9 mouse cellular contexts compared by ENCODE assay signal in the genomic region with DNA sequence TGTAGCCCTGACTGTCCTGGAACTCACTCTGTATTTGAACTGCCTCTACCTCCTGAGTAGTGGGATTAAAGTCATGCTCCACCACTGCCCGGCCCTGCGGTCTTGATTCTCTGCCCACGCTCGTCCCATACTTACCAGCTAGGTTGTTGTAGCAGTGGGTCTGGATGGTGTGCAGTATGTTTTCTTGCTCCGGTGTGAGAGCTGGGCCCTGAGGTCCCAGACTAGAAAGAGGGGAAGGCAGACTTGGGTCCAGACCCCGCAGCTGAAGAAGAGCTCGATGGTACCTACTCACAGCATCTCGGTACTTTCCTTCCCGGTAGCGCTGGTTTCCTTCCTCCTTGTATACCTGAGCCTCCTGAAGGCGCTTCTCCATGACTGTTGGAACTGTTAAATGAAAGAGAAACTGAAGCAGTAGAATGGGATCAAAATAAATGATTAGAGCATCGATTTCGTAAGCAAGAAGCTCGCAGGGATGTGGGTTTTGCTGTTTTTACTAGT. TPM values are rescaled to one million over a fixed set of nuclear protein-coding genes. Genes with fewer than 3 reads are reported as not detected.
DNase-seq lines count a peak whose midpoint lies in the region; ATAC-seq and TF ChIP-seq lines count a peak whose summit lies in the region.
"Had no signal": no experiment of that assay in that cellular context is flagged by ENCODE, and none has a peak within 500 bp of the region (broad histone marks: within the 10 kb centered on the region; RNA-seq: fewer than 3 reads in every experiment).

No protein-coding gene starts in this region.

- peaks cover 17% of the 10 kb centered on the region for H3K4me1 ChIP-seq in heart, embryonic 11.5 days (ENCODE audit: control insufficient read depth, insufficient read depth, low read length)
- peaks cover 56% of the 10 kb centered on the region for H3K4me1 ChIP-seq in forebrain, embryonic 13.5 days
- H3K4me1 ChIP-seq in liver, embryonic 14.5 days (replicated peaks; ENCODE audit: control insufficient read depth in 2 of 2, insufficient read depth in 2 of 2, low read length in 1 of 2): peaks cover 9 to 25% of the 10 kb centered on the region in 2 experiments

- peaks cover 88% of the 10 kb centered on the region for H3K79me2 ChIP-seq in C2C12 (ENCODE audit: control insufficient read depth, insufficient read depth)

- peaks cover 8% of the 10 kb centered on the region for H3K36me3 ChIP-seq in heart, embryonic 11.5 days (ENCODE audit: control insufficient read depth, insufficient read depth, low read length)
- peaks cover 54% of the 10 kb centered on the region for H3K36me3 ChIP-seq in C2C12 (ENCODE audit: control insufficient read depth, insufficient read depth)
- peaks cover 42% of the 10 kb centered on the region for H3K36me3 ChIP-seq in forebrain, embryonic 13.5 days (ENCODE audit: poor library complexity, severe bottlenecking)
- H3K36me3 ChIP-seq in liver, embryonic 14.5 days (replicated peaks; ENCODE audit: control insufficient read depth, insufficient read depth, low read depth): peaks cover 43% of the 10 kb centered on the region

- 26% methylated on average over 14 of the region's 14 CpGs for WGBS in heart, embryonic 11.5 days (ENCODE audit: insufficient replicate concordance)
- 29% methylated on average over 14 of the region's 14 CpGs for WGBS in forebrain, embryonic 13.5 days
- 11% methylated on average over 14 of the region's 14 CpGs for WGBS in liver, embryonic 14.5 days (ENCODE audit: insufficient replicate concordance)

- H3K79me3 ChIP-seq in C2C12 (ENCODE audit: low read depth): peaks cover 66% of the 10 kb centered on the region

- TF ChIP-seq CTCF in C2C12 (IDR thresholded peaks at IDR 0.05; ENCODE audit: control insufficient read depth, insufficient read depth, insufficient read length): no peak
- no peak for TF ChIP-seq CTCF in liver, embryonic 14.5 days (IDR thresholded peaks at IDR 0.05; ENCODE audit: low read depth)

- peak overlapping the region; percentile 97 for H3K4me2 ChIP-seq in heart, embryonic 11.5 days
- H3K4me2 ChIP-seq in forebrain, embryonic 13.5 days: peak overlapping the region; percentile 92
- H3K4me2 ChIP-seq in liver, embryonic 14.5 days (ENCODE audit: low read depth): peak overlapping the region; percentile 91

- intact Hi-C loops in left cerebral cortex, postnatal 36 days (cut with DNase I): no loop called here

- peak overlapping the region; percentile 100 for H3K27ac ChIP-seq in heart, embryonic 11.5 days (ENCODE audit: low read depth, low read length)
- H3K27ac ChIP-seq in forebrain, embryonic 13.5 days: peak overlapping the region; percentile 99
- peak overlapping the region; percentile 86 for H3K27ac ChIP-seq in liver, embryonic 14.5 days

- no peaks in the 10 kb centered on the region for H3K9me3 ChIP-seq in heart, embryonic 11.5 days (replicated peaks; ENCODE audit: control insufficient read depth, low read length)
- H3K9me3 ChIP-seq in forebrain, embryonic 13.5 days (replicated peaks): no peaks in the 10 kb centered on the region
- no peaks in the 10 kb centered on the region for H3K9me3 ChIP-seq in liver, embryonic 14.5 days (ENCODE audit: control insufficient read depth, low read length)

- peak overlapping the region; percentile 100 for H3K4me3 ChIP-seq in heart, embryonic 11.5 days (ENCODE audit: low read depth, low read length)
- H3K4me3 ChIP-seq in C2C12 (ENCODE audit: insufficient read depth, poor library complexity, severe bottlenecking): peak overlapping the region; percentile 99
- peak overlapping the region; percentile 100 for H3K4me3 ChIP-seq in forebrain, embryonic 13.5 days
- peak overlapping the region; percentile 90 to 96 for H3K4me3 ChIP-seq in liver, embryonic 14.5 days (ENCODE audit: insufficient read depth in 1 of 2, low read depth in 2 of 2, low read length in 2 of 2)

- no peaks in the 10 kb centered on the region for H3K27me3 ChIP-seq in heart, embryonic 11.5 days (ENCODE audit: control insufficient read depth, insufficient read depth, low read length)
- no peaks in the 10 kb centered on the region for H3K27me3 ChIP-seq in C2C12 (ENCODE audit: control insufficient read depth, insufficient read depth, insufficient read length)
- no peaks in the 10 kb centered on the region for H3K27me3 ChIP-seq in forebrain, embryonic 13.5 days
- no peaks in the 10 kb centered on the region for H3K27me3 ChIP-seq in liver, embryonic 14.5 days (ENCODE audit: control insufficient read depth, insufficient read depth, low read length)
- H3K27me3 ChIP-seq: Patski had no signal

- H3K9ac ChIP-seq in heart, embryonic 11.5 days (ENCODE audit: low read depth, low read length): peak overlapping the region; percentile 99
- peak overlapping the region; percentile 81 for H3K9ac ChIP-seq in forebrain, embryonic 13.5 days
- peak overlapping the region; percentile 98 for H3K9ac ChIP-seq in liver, embryonic 14.5 days (replicated peaks)

- H3ac ChIP-seq in C2C12 (ENCODE audit: control insufficient read depth, insufficient read length, low read depth): peak overlapping the region; percentile 96

- no peak for DNase-seq in heart, adult 18-20 months
- no peak for DNase-seq in liver, embryonic 14.5 days (ENCODE audit: low read depth in 3 of 3, low spot score in 3 of 3)
- no peak for DNase-seq in left cerebral cortex, postnatal 36 days (ENCODE audit: low spot score in 2 of 2)
- DNase-seq in left cerebral cortex, adult 11 months (ENCODE audit: low spot score): no peak
- DNase-seq in gastrocnemius, adult 18-20 months (ENCODE audit: low spot score): no peak

- TF ChIP-seq EP300 in liver, embryonic 14.5 days (IDR thresholded peaks at IDR 0.05; ENCODE audit: low read depth): no peak

- no peak for ATAC-seq in heart, embryonic 11.5 days (replicated peaks; ENCODE audit: insufficient number of reproducible peaks, low FRiP score, low TSS enrichment)
- no peak for ATAC-seq in forebrain, embryonic 13.5 days
- no peak for ATAC-seq in liver, embryonic 14.5 days (ENCODE audit: insufficient read depth)

TF ChIP-seq in C2C12, 6 proteins besides CTCF, POLR2A, EP300 and RAD21:
- TF ChIP-seq CEBPB (IDR thresholded peaks at IDR 0.05; ENCODE audit: low read depth) (no peak), USF1 (IDR thresholded peaks at IDR 0.05; ENCODE audit: low read depth) (no peak), MAX (IDR thresholded peaks at IDR 0.05) (no peak), FOSL1 (IDR thresholded peaks at IDR 0.05; ENCODE audit: insufficient read depth, low read length, poor library complexity, severe bottlenecking) (no peak), MYOD1 (IDR thresholded peaks at IDR 0.05; ENCODE audit: control insufficient read depth, insufficient read length, low read depth) (no peak), MYOG (IDR thresholded peaks at IDR 0.05; ENCODE audit: control insufficient read depth, extremely low read depth, insufficient read length) (no peak)

RNA-seq across cellular contexts. Expression of a gene that starts 0.8 kb away (rescaled TPM):
- polyA plus RNA-seq in heart, embryonic 11.5 days (2014; fragmentation: Nextera tagmentation; extraction: Ambion mirVana): 32.3 and 34.0 TPM in 2 replicates
- total RNA-seq in heart, adult 18-20 months (2021): 10 to 100 TPM; 13.6 to 18.3 TPM
- 17.7 TPM for polyA plus RNA-seq in C2C12 (2012; fragmentation: generic; extraction: Trizol)
- polyA plus RNA-seq in forebrain, embryonic 13.5 days (2015; fragmentation: Nextera tagmentation; extraction: Ambion mirVana): 86.1 and 89.1 TPM in 2 replicates
- polyA plus RNA-seq in liver, embryonic 14.5 days (2012; rRNA removed): 11.4 and 16.9 TPM in 2 replicates
- polyA plus RNA-seq in liver, embryonic 14.5 days (2014; fragmentation: Nextera tagmentation; extraction: Ambion mirVana): 17.1 and 18.0 TPM in 2 replicates
- 10 to 100 TPM; 33.1 to 33.3 TPM for total RNA-seq in left cerebral cortex, postnatal 36 days (2021)
- total RNA-seq in gastrocnemius, adult 18-20 months (2021): 10 to 100 TPM; 11.1 to 13.6 TPM

RNA-seq across cellular contexts. Expression of a gene that starts 1.5 kb away (rescaled TPM):
- polyA plus RNA-seq in heart, embryonic 11.5 days (2014; fragmentation: Nextera tagmentation; extraction: Ambion mirVana): 4.6 and 6.1 TPM in 2 replicates
- 10 to 100 TPM; 47.2 to 47.4 TPM for total RNA-seq in heart, adult 18-20 months (2021)
- polyA plus RNA-seq in C2C12 (2012; fragmentation: generic; extraction: Trizol): 45.5 TPM
- 6.4 and 6.8 TPM in 2 replicates for polyA plus RNA-seq in forebrain, embryonic 13.5 days (2015; fragmentation: Nextera tagmentation; extraction: Ambion mirVana)
- 20.5 and 39.5 TPM in 2 replicates for polyA plus RNA-seq in liver, embryonic 14.5 days (2012; rRNA removed)
- polyA plus RNA-seq in liver, embryonic 14.5 days (2014; fragmentation: Nextera tagmentation; extraction: Ambion mirVana): 2.8 TPM in 2 replicates
- 100 to 1,000 TPM; 110 to 118 TPM for total RNA-seq in left cerebral cortex, postnatal 36 days (2021)
- 10 to 100 TPM; 41.2 to 44.3 TPM for total RNA-seq in gastrocnemius, adult 18-20 months (2021)

RNA-seq across cellular contexts. Expression of a gene that starts 11.2 kb away (rescaled TPM):
- polyA plus RNA-seq in heart, embryonic 11.5 days (2014; fragmentation: Nextera tagmentation; extraction: Ambion mirVana): not detected in 2 replicates
- not detected for total RNA-seq in heart, adult 18-20 months (2021)
- polyA plus RNA-seq in C2C12 (2012; fragmentation: generic; extraction: Trizol): 0.54 TPM
- polyA plus RNA-seq in forebrain, embryonic 13.5 days (2015; fragmentation: Nextera tagmentation; extraction: Ambion mirVana): not detected in 2 replicates
- 1.3 TPM in 1 of 2 replicates, not detected in the other for polyA plus RNA-seq in liver, embryonic 14.5 days (2012; rRNA removed)
- polyA plus RNA-seq in liver, embryonic 14.5 days (2014; fragmentation: Nextera tagmentation; extraction: Ambion mirVana): not detected in 2 replicates
- total RNA-seq in left cerebral cortex, postnatal 36 days (2021): not detected
- total RNA-seq in gastrocnemius, adult 18-20 months (2021): 1 to 10 TPM; 2.5 to 4.2 TPM

RNA-seq across cellular contexts. Expression of a gene that starts 16.0 kb away (rescaled TPM):
- 3.9 and 5.2 TPM in 2 replicates for polyA plus RNA-seq in heart, embryonic 11.5 days (2014; fragmentation: Nextera tagmentation; extraction: Ambion mirVana)
- total RNA-seq in heart, adult 18-20 months (2021): 1 to 10 TPM in 1 of 2 experiments, under 1 TPM in 1; 0.79 to 1.6 TPM
- 3.6 TPM for polyA plus RNA-seq in C2C12 (2012; fragmentation: generic; extraction: Trizol)
- 7.9 and 8.5 TPM in 2 replicates for polyA plus RNA-seq in forebrain, embryonic 13.5 days (2015; fragmentation: Nextera tagmentation; extraction: Ambion mirVana)
- 0.90 and 0.98 TPM in 2 replicates for polyA plus RNA-seq in liver, embryonic 14.5 days (2012; rRNA removed)
- polyA plus RNA-seq in liver, embryonic 14.5 days (2014; fragmentation: Nextera tagmentation; extraction: Ambion mirVana): 1.2 and 1.5 TPM in 2 replicates
- total RNA-seq in left cerebral cortex, postnatal 36 days (2021): 1 to 10 TPM; 4.9 to 6.3 TPM
- 1 to 10 TPM in 1 of 2 experiments, under 1 TPM in 1; 0.76 to 1.1 TPM for total RNA-seq in gastrocnemius, adult 18-20 months (2021)

RNA-seq across cellular contexts. Expression of a gene that starts 18.9 kb away (rescaled TPM):
- polyA plus RNA-seq in heart, embryonic 11.5 days (2014; fragmentation: Nextera tagmentation; extraction: Ambion mirVana): 37.9 and 41.7 TPM in 2 replicates
- total RNA-seq in heart, adult 18-20 months (2021): 10 to 100 TPM; 24.7 to 32.2 TPM
- polyA plus RNA-seq in C2C12 (2012; fragmentation: generic; extraction: Trizol): 5.4 TPM
- 66.9 and 72.1 TPM in 2 replicates for polyA plus RNA-seq in forebrain, embryonic 13.5 days (2015; fragmentation: Nextera tagmentation; extraction: Ambion mirVana)
- polyA plus RNA-seq in liver, embryonic 14.5 days (2012; rRNA removed): 19.7 and 26.5 TPM in 2 replicates
- polyA plus RNA-seq in liver, embryonic 14.5 days (2014; fragmentation: Nextera tagmentation; extraction: Ambion mirVana): 23.6 and 25.2 TPM in 2 replicates
- total RNA-seq in left cerebral cortex, postnatal 36 days (2021): 100 to 1,000 TPM; 118 TPM
- total RNA-seq in gastrocnemius, adult 18-20 months (2021): 10 to 100 TPM; 16.4 to 16.6 TPM
